Mouse (Mus musculus) CH12.LX (cell line): ENCODE data around the gene March10. TPM values are rescaled to one million over a fixed set of nuclear protein-coding genes. Genes with fewer than 3 reads are reported as not detected.
A peak's percentile ranks its signal among the peaks of the same experiment; 100 is the strongest.

Experiments used
- DNase-seq: peaks from one replicate; pipeline ENCODE4 v3.0.0-alpha.2; 2013; ENCODE audit errors: extremely low read depth
- H3K27ac ChIP-seq: 2 replicates; pipeline ENCODE4 v1.5.1; 2012; ENCODE audit warnings: low read depth, mild to moderate bottlenecking, control low read depth, moderate library complexity; ENCODE audit not compliant: insufficient read depth
- H3K27me3 ChIP-seq: replicated peaks from 2 replicates; pipeline ENCODE3; 2012; ENCODE audit warnings: inconsistent platforms
- H3K36me3 ChIP-seq, 2 experiments: replicated peaks in 1 of 2; 2 replicates each; pipeline versions ENCODE3 to v1.6.1; 2012; ENCODE audit warnings: inconsistent platforms in 1 of 2, low read length in 1 of 2, mild to moderate bottlenecking in 1 of 2, mixed read lengths in 1 of 2, moderate library complexity in 1 of 2; ENCODE audit not compliant: control insufficient read depth in 1 of 2, insufficient read depth in 1 of 2
- H3K4me1 ChIP-seq, 2 experiments: 2 replicates each; pipeline ENCODE4 v1.6.1; 2012; ENCODE audit warnings: inconsistent platforms in 1 of 2, moderate library complexity in 1 of 2; ENCODE audit not compliant: insufficient read depth in 2 of 2, control insufficient read depth in 1 of 2
- H3K4me2 ChIP-seq: 2 replicates; pipeline ENCODE4 v1.6.1; 2012; ENCODE audit warnings: low read depth, mild to moderate bottlenecking, control low read depth; ENCODE audit not compliant: poor library complexity, insufficient read depth, severe bottlenecking
- H3K4me3 ChIP-seq, 3 experiments: fragments of 150-350 bp in 1 of 3; sonication (generic) in 1 of 3; replicated peaks in 1 of 3; 2 replicates each; pipeline versions ENCODE3 to v1.5.1; 2011 to 2012; ENCODE audit warnings: low read depth in 2 of 3, low read length in 2 of 3, mild to moderate bottlenecking in 2 of 3, moderate library complexity in 2 of 3, control low read depth in 1 of 3, improper control_type of control experiment in 1 of 3, inconsistent platforms in 1 of 3, mixed read lengths in 1 of 3; ENCODE audit not compliant: poor library complexity in 1 of 3
- H3K79me2 ChIP-seq: replicated peaks from 2 replicates; pipeline ENCODE4 v1.6.1; 2012; ENCODE audit warnings: mild to moderate bottlenecking, moderate library complexity; ENCODE audit not compliant: control insufficient read depth, poor library complexity, insufficient read depth, severe bottlenecking; ENCODE audit errors: extremely low read depth
- H3K9ac ChIP-seq: 2 replicates; pipeline ENCODE4 v1.6.1; 2012; ENCODE audit warnings: low read depth, mild to moderate bottlenecking, control low read depth, moderate library complexity; ENCODE audit not compliant: insufficient read depth
- H3K9me3 ChIP-seq: replicated peaks from 2 replicates; pipeline ENCODE3; 2012; ENCODE audit warnings: low read length, inconsistent platforms, mixed read lengths
- BHLHE40 ChIP-seq: IDR thresholded peaks from 2 replicates; pipeline ENCODE4 v1.6.1; 2011; ENCODE audit warnings: mild to moderate bottlenecking, low read depth, low read length, improper control_type of control experiment
- CHD1 ChIP-seq: IDR thresholded peaks from 2 replicates; pipeline ENCODE4 v1.6.1; 2012; ENCODE audit warnings: low read depth, low read length, improper control_type of control experiment, inconsistent platforms
- CHD2 ChIP-seq: IDR thresholded peaks from 2 replicates; pipeline ENCODE4 v1.6.1; 2011; ENCODE audit warnings: low read length, improper control_type of control experiment
- CTCF ChIP-seq, 2 experiments: IDR thresholded peaks in 1 of 2; conservative IDR thresholded peaks in 1 of 2; 2 replicates each; pipeline ENCODE4 v1.5.1; 2011 to 2012; ENCODE audit warnings: low read depth in 2 of 2, low read length in 2 of 2, improper control_type of control experiment in 1 of 2, inconsistent platforms in 1 of 2, mild to moderate bottlenecking in 1 of 2, moderate library complexity in 1 of 2
- E2F4 ChIP-seq: IDR thresholded peaks from 2 replicates; pipeline ENCODE4 v1.6.1; 2011; ENCODE audit warnings: low read depth, low read length, improper control_type of control experiment; ENCODE audit not compliant: insufficient replicate concordance
- EP300 ChIP-seq: IDR thresholded peaks from 2 replicates; pipeline ENCODE4 v1.6.1; 2011; ENCODE audit warnings: low read length, improper control_type of control experiment
- GABPA ChIP-seq: IDR thresholded peaks from 2 replicates; pipeline ENCODE4 v1.6.1; 2012; ENCODE audit warnings: low read depth, low read length, improper control_type of control experiment, inconsistent platforms; ENCODE audit not compliant: insufficient replicate concordance
- HCFC1 ChIP-seq: IDR thresholded peaks from 2 replicates; pipeline ENCODE4 v1.6.1; 2012; ENCODE audit warnings: low read depth, mild to moderate bottlenecking, inconsistent platforms, low read length, improper control_type of control experiment
- JUN ChIP-seq: IDR thresholded peaks from 2 replicates; pipeline ENCODE4 v1.6.1; 2011; ENCODE audit warnings: low read depth, mild to moderate bottlenecking, low read length, improper control_type of control experiment, moderate library complexity; ENCODE audit not compliant: insufficient read depth
- JUND ChIP-seq: conservative IDR thresholded peaks from 2 replicates; pipeline ENCODE4 v1.6.1; 2011; ENCODE audit warnings: low read depth, low read length, improper control_type of control experiment
- KAT2A ChIP-seq: IDR thresholded peaks from 2 replicates; pipeline ENCODE4 v1.6.1; 2012; ENCODE audit warnings: low read length, improper control_type of control experiment, inconsistent platforms; ENCODE audit not compliant: insufficient replicate concordance
- MAFK ChIP-seq: IDR thresholded peaks from 2 replicates; pipeline ENCODE4 v1.6.1; 2011; ENCODE audit warnings: low read length, improper control_type of control experiment; ENCODE audit not compliant: insufficient replicate concordance
- MAX ChIP-seq: IDR thresholded peaks from 2 replicates; pipeline ENCODE4 v1.6.1; 2011; ENCODE audit warnings: low read length, improper control_type of control experiment
- MAZ ChIP-seq: IDR thresholded peaks from 2 replicates; pipeline ENCODE4 v1.6.1; 2012; ENCODE audit warnings: low read depth, mild to moderate bottlenecking, inconsistent platforms, low read length, improper control_type of control experiment, moderate library complexity
- MYC ChIP-seq: IDR thresholded peaks from 2 replicates; pipeline ENCODE4 v1.6.1; 2011; ENCODE audit warnings: low read depth, mild to moderate bottlenecking, improper control_type of control experiment, low read length
- NELFE ChIP-seq: IDR thresholded peaks from 2 replicates; pipeline ENCODE4 v1.6.1; 2011; ENCODE audit warnings: low read depth, low read length, improper control_type of control experiment
- PAX5 ChIP-seq: IDR thresholded peaks from 2 replicates; pipeline ENCODE4 v1.6.1; 2012; ENCODE audit warnings: low read length, inconsistent platforms, mixed read lengths
- POLR2A ChIP-seq: IDR thresholded peaks from 2 replicates; pipeline ENCODE4 v1.6.1; 2011; ENCODE audit warnings: low read depth, mild to moderate bottlenecking, improper control_type of control experiment, low read length
- RAD21 ChIP-seq: IDR thresholded peaks from 2 replicates; pipeline ENCODE4 v1.6.1; 2011; ENCODE audit warnings: low read depth, mild to moderate bottlenecking, low read length, improper control_type of control experiment, moderate library complexity
- SIN3A ChIP-seq: IDR thresholded peaks from 2 replicates; pipeline ENCODE4 v1.6.1; 2012; ENCODE audit warnings: low read length, improper control_type of control experiment, inconsistent platforms
- TBP ChIP-seq: conservative IDR thresholded peaks from 2 replicates; pipeline ENCODE4 v1.6.1; 2011; ENCODE audit warnings: low read depth, low read length, improper control_type of control experiment
- TCF12 ChIP-seq: IDR thresholded peaks from 2 replicates; pipeline ENCODE4 v1.6.1; 2014; ENCODE audit warnings: low read depth, mild to moderate bottlenecking, inconsistent platforms, low read length, improper control_type of control experiment
- UBTF ChIP-seq: IDR thresholded peaks from 2 replicates; pipeline ENCODE4 v1.6.1; 2012; ENCODE audit warnings: low read depth, mild to moderate bottlenecking, inconsistent platforms, low read length, improper control_type of control experiment, moderate library complexity
- ZC3H11A ChIP-seq: IDR thresholded peaks from 2 replicates; pipeline ENCODE4 v1.6.1; 2012; ENCODE audit warnings: low read depth, mild to moderate bottlenecking, inconsistent platforms, low read length, improper control_type of control experiment
- ZKSCAN1 ChIP-seq: IDR thresholded peaks from 2 replicates; pipeline ENCODE4 v1.6.1; 2012; ENCODE audit warnings: low read depth, inconsistent platforms, low read length, improper control_type of control experiment, borderline replicate concordance
- ZNF384 ChIP-seq: IDR thresholded peaks from 2 replicates; pipeline ENCODE4 v1.6.1; 2012; ENCODE audit warnings: low read depth, low read length, improper control_type of control experiment, inconsistent platforms
- dilution Hi-C: fragments of 300-500 bp; cut with MboI; formaldehyde crosslinking; loops from 2 replicates; pipeline ENCODE4 v1.14.3; 2020; ENCODE audit warnings: low sequenced_read_pairs; ENCODE audit not compliant: extremely low pct_unique_long_range_greater_than_20kb, extremely low pct_ligation_motif_present
- in situ Hi-C: fragments of 300-500 bp; cut with MboI; formaldehyde crosslinking; loops from 3 replicates; pipeline ENCODE4 v1.14.3; 2019; ENCODE audit warnings: low sequenced_read_pairs, low pct_ligation_motif_present, low pct_unique_long_range_greater_than_20kb, mixed read lengths
- polyA plus RNA-seq: library from polyadenylated mRNA; unstranded; fragments of >175 nt; gene quantifications from 2 replicates; pipeline ENCODE4 v1.2.1, GENCODE M21; 2012; ENCODE audit warnings: low read depth; ENCODE audit not compliant: insufficient read length
- total RNA-seq, 2 experiments: library from RNA; depleted of rRNA; stranded (reverse); fragments of 300-350 nt in 1 of 2; fragments of >200 nt in 1 of 2; gene quantifications; 2 replicates each; pipeline ENCODE4 v1.2.3; 2012 to 2014

March10 gene
- total and polyA plus RNA-seq, 3 experiments: not detected

- no peak for TF ChIP-seq ZNF384
- no peak for TF ChIP-seq JUN
- TF ChIP-seq BHLHE40: 0 out of 2 replicates have a peak, but pooled peaks have one; percentile 18
- 0 out of 2 replicates have a peak, but pooled peaks have one; percentile 13 for TF ChIP-seq TCF12
- no peak for TF ChIP-seq POLR2A
- no peak for TF ChIP-seq UBTF
- TF ChIP-seq EP300: no peak
- TF ChIP-seq KAT2A: no peak
- no peak for TF ChIP-seq E2F4
- TF ChIP-seq CHD2: no peak
- TF ChIP-seq CHD1: no peak
- peak; percentile 43; the same call in 1 of the 2 replicates for TF ChIP-seq NELFE
- TF ChIP-seq SIN3A: 0 out of 2 replicates have a peak, but pooled peaks have one; percentile 38
- peak; percentile 55; the same call in 1 of the 2 replicates for TF ChIP-seq MAX
- TF ChIP-seq RAD21: peak; percentile 91
- no peak for TF ChIP-seq TBP
- TF ChIP-seq PAX5: no peak
- no peak for TF ChIP-seq GABPA
- TF ChIP-seq MAFK: no peak
- no peak for TF ChIP-seq HCFC1
Measured at GRCm38 (mm10) chr11:105332468-105332867, 124.1 kb downstream of the March10 start (continued).

- H3K9ac ChIP-seq: no peak overlapping the region
- no peaks in the 10 kb centered on the region for H3K36me3 ChIP-seq
- dilution Hi-C loops: no loop called here
- H3K4me1 ChIP-seq: 0 out of 4 replicates have a peak, but pooled peaks cover 0 to 2% of the 10 kb centered on the region in 2 experiments
- no peak for TF ChIP-seq CHD2
- TF ChIP-seq MAZ: no peak
- TF ChIP-seq ZKSCAN1: no peak
- no peak for TF ChIP-seq RAD21
- TF ChIP-seq MAX: no peak
- TF ChIP-seq ZNF384: no peak
- TF ChIP-seq POLR2A: no peak
- TF ChIP-seq PAX5: no peak
- TF ChIP-seq MYC: no peak
- TF ChIP-seq UBTF: no peak
- no peak for TF ChIP-seq HCFC1
- no peak for TF ChIP-seq JUND
- TF ChIP-seq CTCF (conservative IDR thresholded peaks at IDR 0.05 in 1 of 2, IDR thresholded peaks at IDR 0.05 in 1 of 2; ENCODE audit: low read depth in 2 of 2, low read length in 2 of 2): no peak
- TF ChIP-seq ZC3H11A: no peak
- in situ Hi-C loops: no loop called here
- H3K9me3 ChIP-seq: no peaks in the 10 kb centered on the region
- no peaks in the 10 kb centered on the region for H3K79me2 ChIP-seq
- no peak overlapping the region for H3K4me3 ChIP-seq
- H3K27ac ChIP-seq: no peak overlapping the region
- H3K4me2 ChIP-seq: no peak overlapping the region
- no peaks in the 10 kb centered on the region for H3K27me3 ChIP-seq
- no peak for DNase-seq
Measured at GRCm38 (mm10) chr11:105331732-105332131, 124.8 kb downstream of the March10 start.
